9 mouse cellular contexts compared by ENCODE assay signal in genomic region chr8:121334495-121335424, GRCm38 (mm10).
DNase-seq lines count a peak whose midpoint lies in the region; ATAC-seq and TF ChIP-seq lines count a peak whose summit lies in the region.
"Had no signal": no experiment of that assay in that cellular context is flagged by ENCODE, and none has a peak within 500 bp of the region (broad histone marks: within the 10 kb centered on the region; RNA-seq: fewer than 3 reads in every experiment).

No protein-coding gene starts in this region.

- ATAC-seq in heart, embryonic 16.5 days (replicated peaks; ENCODE audit: extremely low read depth, insufficient read depth, low FRiP score), result peak; percentile 61
- no peak for ATAC-seq in kidney, postnatal 0 days (replicated peaks; ENCODE audit: low FRiP score, low read depth)
- no peak for ATAC-seq in cerebellum, adult (ENCODE audit: insufficient number of reproducible peaks, low FRiP score, low TSS enrichment)

- TF ChIP-seq POLR2A in ES-Bruce4 (IDR thresholded peaks at IDR 0.05; ENCODE audit: insufficient read depth, low read length), result no peak

- H3K27me3 ChIP-seq in ES-Bruce4 (ENCODE audit: control insufficient read depth, insufficient read depth, low read length, poor library complexity, severe bottlenecking), result no peaks in the 10 kb centered on the region
- H3K27me3 ChIP-seq in heart, embryonic 16.5 days (ENCODE audit: control insufficient read depth, insufficient read depth, low read length), result peaks cover 2% of the 10 kb centered on the region; the same call in 1 of the 2 replicates
- H3K27me3 ChIP-seq in kidney, postnatal 0 days (ENCODE audit: insufficient read depth, low read length), result no peaks in the 10 kb centered on the region

- H3K27ac ChIP-seq in ES-Bruce4 (ENCODE audit: insufficient read depth, low read length), result no peak overlapping the region
- H3K27ac ChIP-seq in heart, embryonic 16.5 days (ENCODE audit: low read length), result peak overlapping the region; percentile 67
- H3K27ac ChIP-seq in kidney, postnatal 0 days, result peak overlapping the region; percentile 76
- H3K27ac ChIP-seq: liver, embryonic 14.5 days had no signal

- no peak for TF ChIP-seq CTCF in ES-Bruce4 (IDR thresholded peaks at IDR 0.05; ENCODE audit: low read depth, low read length)
- TF ChIP-seq CTCF in kidney, postnatal 0 days (IDR thresholded peaks at IDR 0.05; ENCODE audit: low read depth), result no peak

- H3K4me1 ChIP-seq in ES-Bruce4 (ENCODE audit: control insufficient read depth, insufficient read depth, low read length), result no peaks in the 10 kb centered on the region
- H3K4me1 ChIP-seq in heart, embryonic 16.5 days (ENCODE audit: control insufficient read depth, insufficient read depth, low read length), result peaks cover 16% of the 10 kb centered on the region
- H3K4me1 ChIP-seq in kidney, postnatal 0 days (replicated peaks; ENCODE audit: insufficient read depth, low read length), result peaks cover 11% of the 10 kb centered on the region

- WGBS in heart, embryonic 16.5 days, result 36% methylated on average over 33 of the region's 33 CpGs
- WGBS in kidney, postnatal 0 days, result 23% methylated on average over 33 of the region's 33 CpGs

- H3K4me2 ChIP-seq in heart, embryonic 16.5 days (ENCODE audit: low read depth, low read length), result no peak overlapping the region
- no peak overlapping the region for H3K4me2 ChIP-seq in kidney, postnatal 0 days (ENCODE audit: low read length)

- DNase-seq in adrenal gland, postnatal 14 days, result peak; percentile 69
- peak; percentile 88 for DNase-seq in kidney, postnatal 0 days (ENCODE audit: low spot score)
- DNase-seq in retina, postnatal 1 day, result peak; percentile 82
- no peak for DNase-seq in cerebellum, postnatal 10 days
- DNase-seq in layer of hippocampus, postnatal 14 days (ENCODE audit: low spot score in 2 of 2), result no peak

- H3K36me3 ChIP-seq in ES-Bruce4 (ENCODE audit: control insufficient read depth, insufficient read depth, low read length, poor library complexity, severe bottlenecking), result no peaks in the 10 kb centered on the region
- H3K36me3 ChIP-seq in heart, embryonic 16.5 days (ENCODE audit: control insufficient read depth, insufficient read depth), result no peaks in the 10 kb centered on the region
- H3K36me3 ChIP-seq in kidney, postnatal 0 days (ENCODE audit: insufficient read depth, low read length), result no peaks in the 10 kb centered on the region

- peak overlapping the region; percentile 53 for H3K9ac ChIP-seq in ES-Bruce4 (ENCODE audit: low read depth, poor library complexity, severe bottlenecking)
- peak overlapping the region; percentile 49 for H3K9ac ChIP-seq in heart, embryonic 16.5 days (ENCODE audit: low read length)
- H3K9ac ChIP-seq in kidney, postnatal 0 days (ENCODE audit: low read depth, low read length), result no peak overlapping the region
- H3K9ac ChIP-seq: liver, embryonic 14.5 days had no signal

- no peak for TF ChIP-seq EP300 in ES-Bruce4 (IDR thresholded peaks at IDR 0.05; ENCODE audit: insufficient read depth, low read depth, low read length)

- peaks cover 3% of the 10 kb centered on the region for H3K9me3 ChIP-seq in ES-Bruce4 (replicated peaks; ENCODE audit: control insufficient read depth, insufficient read depth, low read length, poor library complexity, severe bottlenecking)
- H3K9me3 ChIP-seq in heart, embryonic 16.5 days (replicated peaks; ENCODE audit: control insufficient read depth, low read length), result peaks cover 5% of the 10 kb centered on the region
- no peaks in the 10 kb centered on the region for H3K9me3 ChIP-seq in kidney, postnatal 0 days (replicated peaks; ENCODE audit: low read length)

- H3K4me3 ChIP-seq in ES-Bruce4 (ENCODE audit: low read depth, low read length), result peak overlapping the region; percentile 43
- H3K4me3 ChIP-seq in heart, embryonic 16.5 days (ENCODE audit: low read length), result no peak overlapping the region
- H3K4me3 ChIP-seq in kidney, postnatal 0 days (replicated peaks; ENCODE audit: low read depth, low read length), result no peak overlapping the region

Comparison
In these comparisons a context has a peak if more than half of its experiments do, and no peak if none do; other contexts are left out.
1. DNase-seq: peak in adrenal gland, postnatal 14 days (single experiment), kidney, postnatal 0 days (single experiment) and retina, postnatal 1 day (single experiment); none in cerebellum, postnatal 10 days (0 of 2) and layer of hippocampus, postnatal 14 days (0 of 2).